Mouse (Mus musculus): ENCODE data around the gene Wipi1. TPM values are rescaled to one million over a fixed set of nuclear protein-coding genes. Genes with fewer than 3 reads are reported as not detected.

The Wipi1 gene
- polyA plus RNA-seq, 1 experiment: 71.9 TPM

DNA sequence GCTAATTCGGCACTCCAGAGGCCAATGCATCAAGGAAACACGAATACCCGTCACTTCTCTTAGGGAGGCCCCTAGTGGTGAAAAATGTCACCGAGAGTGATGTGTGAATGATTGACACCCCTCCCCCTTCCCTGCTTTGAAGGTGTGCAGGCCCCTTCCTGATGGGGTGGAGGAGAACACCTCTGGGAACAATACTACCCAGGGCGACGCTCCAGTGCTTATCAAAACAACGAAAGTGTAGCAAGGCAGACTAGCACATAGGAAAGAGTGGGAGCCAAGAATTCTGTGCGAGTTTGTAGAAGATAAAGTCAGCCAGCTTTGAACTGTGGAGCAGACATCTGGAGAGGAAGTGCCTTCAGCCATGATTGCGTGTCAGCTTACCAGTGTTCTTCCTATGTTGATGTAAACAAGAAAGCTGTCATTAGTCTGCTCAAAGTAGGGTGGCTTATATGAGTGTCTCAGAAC is 50.9 kb downstream of the Wipi1 start:
- Histone ChIP-seq H3ac (ENCODE audit: control insufficient read depth, insufficient read length) (no peak overlapping the region), H3K4me2 (ENCODE audit: low read depth) (no peak overlapping the region)
- TF ChIP-seq POLR2A (IDR thresholded peaks at IDR 0.05; ENCODE audit: insufficient read length, low read depth) (no peak), SRF (IDR thresholded peaks at IDR 0.05; ENCODE audit: control insufficient read depth, insufficient read length, low read depth) (no peak)

DNA sequence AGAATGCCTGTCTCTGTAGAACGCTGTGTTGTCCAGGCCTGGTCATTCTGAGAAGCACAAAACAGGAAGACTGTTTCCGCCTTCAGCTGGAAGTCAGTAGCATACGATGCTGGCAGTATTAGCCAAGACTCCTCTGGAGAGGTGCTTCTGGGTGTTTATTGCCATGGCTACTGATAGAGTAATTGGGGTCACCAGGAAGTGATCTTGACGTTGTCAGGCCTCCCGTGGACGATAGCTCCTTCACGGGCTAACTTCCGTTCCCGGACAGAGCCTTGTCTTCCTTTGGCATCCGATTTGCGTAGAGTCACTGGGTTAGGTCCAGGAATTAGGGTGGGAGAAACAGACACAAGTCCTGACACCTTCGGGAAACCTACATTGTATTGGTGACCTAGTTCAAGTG is 52.5 kb downstream of the Wipi1 start:
- H3K4me2 ChIP-seq (ENCODE audit: low read depth): no peak overlapping the region
- TF ChIP-seq POLR2A (IDR thresholded peaks at IDR 0.05; ENCODE audit: insufficient read length, low read depth) (no peak), REST (IDR thresholded peaks at IDR 0.05; ENCODE audit: insufficient read depth, insufficient read length) (no peak), SRF (IDR thresholded peaks at IDR 0.05; ENCODE audit: control insufficient read depth, insufficient read length, low read depth) (no peak), MAX (IDR thresholded peaks at IDR 0.05; ENCODE audit: low read depth) (no peak), CEBPB (IDR thresholded peaks at IDR 0.05; ENCODE audit: insufficient read depth, poor library complexity, severe bottlenecking) (no peak), USF1 (IDR thresholded peaks at IDR 0.05; ENCODE audit: low read depth) (no peak), POLR2AphosphoS2 (IDR thresholded peaks at IDR 0.05; ENCODE audit: insufficient read length, low read depth) (no peak), MYOD1 (IDR thresholded peaks at IDR 0.05; ENCODE audit: control insufficient read depth in 1 of 3, insufficient read length in 2 of 3, low read depth in 2 of 3) (no peak), E2F4 (IDR thresholded peaks at IDR 0.05; ENCODE audit: insufficient read depth) (no peak), MYOG (IDR thresholded peaks at IDR 0.05; ENCODE audit: control insufficient read depth in 1 of 3, insufficient read depth in 1 of 3, insufficient read length in 2 of 3, low read depth in 2 of 3) (no peak), TCF3 (IDR thresholded peaks at IDR 0.05; ENCODE audit: insufficient read length, low read depth) (no peak), TCF12 (IDR thresholded peaks at IDR 0.05; ENCODE audit: insufficient read depth, poor library complexity, severe bottlenecking) (no peak)
- no peak overlapping the region for H3ac ChIP-seq (ENCODE audit: control insufficient read depth, insufficient read length)
- H3K79me2 ChIP-seq (ENCODE audit: control insufficient read depth, insufficient read depth): no peaks in the 10 kb centered on the region
- H3K27me3 ChIP-seq (ENCODE audit: control insufficient read depth, insufficient read depth, insufficient read length): no peaks in the 10 kb centered on the region
- H3K4me3 ChIP-seq: no peak overlapping the region
- no peaks in the 10 kb centered on the region for H3K36me3 ChIP-seq (ENCODE audit: control insufficient read depth, insufficient read depth)

More for the DNA sequence above, 50.9 kb downstream of the Wipi1 start:
- no peaks in the 10 kb centered on the region for H3K27me3 ChIP-seq (ENCODE audit: control insufficient read depth, insufficient read depth, insufficient read length)
- H3K4me3 ChIP-seq: no peak overlapping the region
- no peaks in the 10 kb centered on the region for H3K36me3 ChIP-seq (ENCODE audit: control insufficient read depth, insufficient read depth)
- no peaks in the 10 kb centered on the region for H3K79me2 ChIP-seq (ENCODE audit: control insufficient read depth, insufficient read depth)

DNA sequence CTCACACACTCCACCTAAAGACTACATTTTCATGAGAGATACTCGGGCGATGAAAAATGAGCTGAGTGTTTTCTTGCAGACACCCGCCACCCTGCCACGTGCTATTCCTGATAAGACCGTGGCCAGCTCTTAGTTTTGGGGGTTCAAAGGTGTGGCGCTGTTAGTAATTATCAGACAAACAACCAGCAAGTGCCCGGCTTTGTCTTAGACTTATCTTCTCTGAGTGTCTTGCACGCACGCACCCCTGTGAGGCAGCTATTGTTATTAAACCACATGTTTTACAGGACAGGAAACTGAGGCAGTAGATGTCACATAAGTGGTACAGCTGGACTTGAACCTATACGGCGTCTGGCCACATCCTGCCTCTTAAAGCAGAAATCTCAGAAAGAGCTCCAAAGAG is 54.3 kb downstream of the Wipi1 start:
- Histone ChIP-seq H3K27me3 (ENCODE audit: control insufficient read depth, insufficient read depth, insufficient read length) (no peaks in the 10 kb centered on the region), H3ac (ENCODE audit: control insufficient read depth, insufficient read length) (no peak overlapping the region), H3K79me2 (ENCODE audit: control insufficient read depth, insufficient read depth) (no peaks in the 10 kb centered on the region), H3K4me3 (no peak overlapping the region), H3K36me3 (ENCODE audit: control insufficient read depth, insufficient read depth) (no peaks in the 10 kb centered on the region), H3K4me2 (ENCODE audit: low read depth) (no peak overlapping the region)
- TF ChIP-seq E2F4 (IDR thresholded peaks at IDR 0.05; ENCODE audit: insufficient read depth): no peak
- TF ChIP-seq MAX (IDR thresholded peaks at IDR 0.05; ENCODE audit: low read depth): no peak
- no peak for TF ChIP-seq CEBPB (IDR thresholded peaks at IDR 0.05; ENCODE audit: insufficient read depth, poor library complexity, severe bottlenecking)
- no peak for TF ChIP-seq TCF3 (IDR thresholded peaks at IDR 0.05; ENCODE audit: insufficient read length, low read depth)
- TF ChIP-seq TCF12 (IDR thresholded peaks at IDR 0.05; ENCODE audit: insufficient read depth, poor library complexity, severe bottlenecking): no peak
- no peak for TF ChIP-seq POLR2AphosphoS2 (IDR thresholded peaks at IDR 0.05; ENCODE audit: insufficient read length, low read depth)
- no peak for TF ChIP-seq MYOG (IDR thresholded peaks at IDR 0.05; ENCODE audit: control insufficient read depth in 1 of 3, insufficient read depth in 1 of 3, insufficient read length in 2 of 3, low read depth in 2 of 3)
- TF ChIP-seq USF1 (IDR thresholded peaks at IDR 0.05; ENCODE audit: low read depth): no peak
- no peak for TF ChIP-seq MYOD1 (IDR thresholded peaks at IDR 0.05; ENCODE audit: control insufficient read depth in 1 of 3, insufficient read length in 2 of 3, low read depth in 2 of 3)
- no peak for TF ChIP-seq SRF (IDR thresholded peaks at IDR 0.05; ENCODE audit: control insufficient read depth, insufficient read length, low read depth)

DNA sequence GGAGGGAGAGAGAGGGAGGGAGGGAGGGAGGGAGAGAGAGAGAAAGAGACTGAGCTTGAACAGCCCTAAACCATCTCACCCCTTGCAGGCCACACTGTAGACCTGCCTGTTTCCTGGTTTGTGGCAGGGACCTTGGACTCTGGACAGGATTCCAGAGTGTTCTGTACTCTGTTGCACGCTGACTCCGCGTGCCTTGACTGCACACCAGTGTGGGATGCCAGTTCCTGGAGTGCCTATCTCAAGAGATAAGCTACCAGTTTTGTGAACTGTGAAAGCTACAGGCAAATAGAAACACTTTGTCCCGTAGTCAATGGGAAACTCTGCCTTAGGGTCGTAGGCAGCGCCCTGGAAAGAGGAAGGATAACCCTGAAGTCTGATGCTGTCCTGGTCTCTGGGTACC is 55.6 kb downstream of the Wipi1 start:
- no peaks in the 10 kb centered on the region for H3K27me3 ChIP-seq (ENCODE audit: control insufficient read depth, insufficient read depth, insufficient read length)
- no peak for TF ChIP-seq CEBPB (IDR thresholded peaks at IDR 0.05; ENCODE audit: insufficient read depth, poor library complexity, severe bottlenecking)
- no peak for TF ChIP-seq POLR2AphosphoS2 (IDR thresholded peaks at IDR 0.05; ENCODE audit: insufficient read length, low read depth)
- no peaks in the 10 kb centered on the region for H3K36me3 ChIP-seq (ENCODE audit: control insufficient read depth, insufficient read depth)
- no peak overlapping the region for H3K4me3 ChIP-seq
- no peak overlapping the region for H3ac ChIP-seq (ENCODE audit: control insufficient read depth, insufficient read length)
- H3K79me2 ChIP-seq (ENCODE audit: control insufficient read depth, insufficient read depth): no peaks in the 10 kb centered on the region
- no peak overlapping the region for H3K4me2 ChIP-seq (ENCODE audit: low read depth)

DNA sequence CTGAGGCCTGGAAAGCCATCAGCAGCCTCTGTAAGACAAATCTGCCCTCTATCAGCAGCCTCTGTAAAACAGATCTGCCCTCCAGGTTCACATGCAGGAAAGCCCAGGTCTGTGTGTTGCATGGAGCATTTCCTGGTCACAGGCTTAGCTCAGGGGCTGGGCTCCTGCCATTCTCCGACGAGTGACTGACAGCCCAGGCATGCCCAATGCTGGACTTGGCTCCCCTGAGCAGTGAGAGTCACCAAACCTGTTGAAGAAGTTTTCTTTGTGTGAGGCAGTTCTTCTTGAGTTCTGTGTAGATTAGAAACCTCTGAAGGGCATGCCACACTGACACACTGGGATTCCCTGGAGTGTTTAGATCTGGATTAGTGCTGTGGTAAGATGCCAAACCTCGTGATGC is 57.3 kb downstream of the Wipi1 start:
- Histone ChIP-seq H3K79me2 (ENCODE audit: control insufficient read depth, insufficient read depth) (no peaks in the 10 kb centered on the region), H3K4me2 (ENCODE audit: low read depth) (no peak overlapping the region), H3K36me3 (ENCODE audit: control insufficient read depth, insufficient read depth) (no peaks in the 10 kb centered on the region), H3ac (ENCODE audit: control insufficient read depth, insufficient read length) (no peak overlapping the region), H3K4me3 (no peak overlapping the region), H3K27me3 (ENCODE audit: control insufficient read depth, insufficient read depth, insufficient read length) (no peaks in the 10 kb centered on the region)
- TF ChIP-seq TCF3 (IDR thresholded peaks at IDR 0.05; ENCODE audit: insufficient read length, low read depth) (no peak), MYOD1 (IDR thresholded peaks at IDR 0.05; ENCODE audit: control insufficient read depth in 1 of 3, insufficient read length in 2 of 3, low read depth in 2 of 3) (no peak), MAX (IDR thresholded peaks at IDR 0.05; ENCODE audit: low read depth) (no peak), TCF12 (IDR thresholded peaks at IDR 0.05; ENCODE audit: insufficient read depth, poor library complexity, severe bottlenecking) (no peak), REST (IDR thresholded peaks at IDR 0.05; ENCODE audit: insufficient read depth, insufficient read length) (no peak), MYOG (IDR thresholded peaks at IDR 0.05; ENCODE audit: control insufficient read depth in 1 of 3, insufficient read depth in 1 of 3, insufficient read length in 2 of 3, low read depth in 2 of 3) (no peak), SRF (IDR thresholded peaks at IDR 0.05; ENCODE audit: control insufficient read depth, insufficient read length, low read depth) (no peak), USF1 (IDR thresholded peaks at IDR 0.05; ENCODE audit: low read depth) (no peak), CEBPB (IDR thresholded peaks at IDR 0.05; ENCODE audit: insufficient read depth, poor library complexity, severe bottlenecking) (no peak), POLR2A (IDR thresholded peaks at IDR 0.05; ENCODE audit: insufficient read length, low read depth) (no peak), POLR2AphosphoS2 (IDR thresholded peaks at IDR 0.05; ENCODE audit: insufficient read length, low read depth) (no peak), E2F4 (IDR thresholded peaks at IDR 0.05; ENCODE audit: insufficient read depth) (no peak)
